Mouse (Mus musculus) cerebellum, postnatal 14 days (tissue): ENCODE measurements around the gene Sh3bp5.

Experiments
- DNase-seq, 2 experiments: peaks; one replicate each; pipeline ENCODE4 v3.0.0; 2021; ENCODE audit warnings: mixed read lengths in 2 of 2

Gene Sh3bp5

DNA sequence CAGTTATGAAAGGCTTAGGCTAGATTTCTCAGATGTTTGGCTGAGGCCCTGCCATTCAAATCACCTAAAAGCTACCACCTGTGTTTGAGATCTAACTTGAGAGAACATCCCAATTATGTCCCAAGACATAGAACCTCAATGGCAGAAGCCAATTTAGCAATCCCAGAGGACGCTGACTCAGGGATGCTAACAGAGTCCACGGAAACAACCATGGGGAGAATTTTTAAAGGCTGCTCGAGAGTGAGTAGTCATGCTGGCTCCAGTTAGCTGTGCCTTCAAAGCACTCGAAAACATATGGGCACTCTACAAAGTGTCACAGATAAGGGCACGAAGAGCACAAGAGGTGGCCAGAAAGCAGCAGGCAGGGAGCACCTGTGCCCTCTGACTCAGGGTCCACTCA, 43.6 kb downstream of the Sh3bp5 start:
- peak in 1 of 2 experiments; percentile 21 for DNase-seq

DNA sequence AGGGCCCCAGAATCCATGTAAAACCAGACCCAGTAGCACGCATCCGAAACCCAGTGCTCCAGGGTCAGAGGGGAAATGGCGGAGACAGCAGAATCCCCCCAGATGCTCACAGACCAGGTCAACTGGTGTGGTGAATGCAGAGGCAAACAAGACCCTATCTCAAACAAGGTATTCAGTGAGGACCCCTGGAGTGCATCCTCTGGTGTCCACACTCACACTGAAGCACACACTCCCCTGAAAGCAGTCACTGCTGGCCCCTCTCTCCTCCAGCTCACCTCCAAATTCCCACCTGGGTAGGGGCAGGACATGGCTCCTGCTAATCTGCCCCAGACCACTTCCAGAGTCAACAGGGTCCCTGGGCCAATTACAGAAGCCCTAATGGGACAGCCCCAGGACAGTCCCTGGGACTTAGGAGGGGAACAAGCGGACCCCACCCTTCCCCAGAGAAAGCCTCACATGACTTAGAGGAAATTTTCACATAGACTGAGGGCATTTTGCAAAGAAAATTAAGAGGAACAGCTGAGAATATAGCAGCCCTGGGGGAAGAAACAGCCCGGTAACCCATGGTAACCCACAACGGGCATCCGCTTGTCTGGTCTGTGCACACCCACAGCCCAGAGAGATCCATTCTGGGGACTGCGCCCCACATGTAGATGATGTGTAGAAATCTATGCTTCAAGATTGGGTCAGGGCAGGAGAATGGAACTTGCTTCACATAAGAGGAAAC, 46.3 kb downstream of the Sh3bp5 start:
- no peak for DNase-seq

DNA sequence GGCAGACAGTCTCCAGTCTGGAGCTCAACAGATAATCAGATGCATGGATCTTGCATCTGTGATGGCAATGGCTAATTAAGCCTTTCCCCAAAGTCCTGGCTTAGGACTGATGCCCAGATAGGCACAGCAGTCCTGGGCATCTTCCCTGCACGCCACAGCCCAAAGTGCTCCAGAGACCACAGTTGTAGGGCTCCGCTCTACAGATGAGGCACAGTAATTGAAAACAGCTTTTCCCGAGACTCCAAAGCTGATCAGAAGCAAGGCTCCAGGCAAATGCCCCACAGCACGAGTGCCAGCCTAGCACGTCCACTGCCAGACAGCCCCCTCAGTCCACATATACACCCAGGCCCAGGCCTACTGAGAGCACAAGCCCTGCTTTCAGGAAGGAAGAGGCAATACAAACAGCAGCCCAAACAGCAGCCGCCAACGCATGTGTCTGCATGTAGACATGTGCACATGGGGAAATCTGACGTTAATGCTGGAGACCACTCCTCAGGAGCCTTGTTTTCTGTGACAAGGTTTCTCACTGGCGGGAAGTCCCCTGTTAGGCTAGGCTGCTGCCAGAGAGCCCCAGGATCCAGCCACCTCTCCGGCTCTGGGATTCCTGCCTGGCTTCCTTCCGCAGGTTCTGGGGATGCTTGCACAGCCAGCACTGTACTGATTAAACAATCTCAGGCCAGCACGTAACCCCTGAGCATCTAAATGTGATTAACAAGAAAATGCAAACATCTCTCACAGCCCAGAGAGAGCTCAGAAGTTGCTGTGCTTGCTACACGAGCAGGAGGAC, 47.6 kb downstream of the Sh3bp5 start:
- peak in 1 of 2 experiments; percentile 51 for DNase-seq

DNA sequence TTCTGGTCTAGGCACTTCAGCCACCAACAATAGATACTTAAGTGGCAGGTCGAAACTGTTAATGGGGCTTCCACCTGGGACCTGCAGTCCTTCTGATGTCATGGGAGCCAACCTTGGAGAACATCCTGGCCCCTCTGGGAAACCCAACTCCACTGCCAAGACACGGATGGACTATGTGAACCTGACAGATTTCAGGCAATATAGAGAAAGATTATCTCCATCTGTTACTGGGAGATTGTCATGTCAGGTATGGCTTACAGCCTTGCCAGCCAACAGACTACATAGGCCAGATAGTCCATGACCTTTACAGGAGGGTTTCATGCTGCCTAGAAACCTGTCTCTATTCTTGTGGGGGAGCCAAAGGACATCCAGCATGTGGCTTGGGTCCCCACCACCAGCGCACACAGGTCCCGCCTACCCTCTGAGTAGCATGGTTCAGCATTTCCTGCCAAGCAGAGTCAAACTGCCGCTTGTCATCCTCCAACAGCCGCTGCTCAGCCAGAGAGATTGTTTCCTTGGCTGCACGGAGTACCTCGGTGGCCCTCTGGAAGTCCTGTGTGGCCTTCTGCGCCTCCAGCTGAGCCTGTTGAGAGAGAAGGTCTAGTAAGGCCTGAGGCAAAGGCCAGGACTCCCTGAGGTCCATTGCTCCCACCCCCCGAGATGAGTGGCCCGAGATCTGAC, 48.4 kb downstream of the Sh3bp5 start:
- DNase-seq = peak; percentile 58 to 59

DNA sequence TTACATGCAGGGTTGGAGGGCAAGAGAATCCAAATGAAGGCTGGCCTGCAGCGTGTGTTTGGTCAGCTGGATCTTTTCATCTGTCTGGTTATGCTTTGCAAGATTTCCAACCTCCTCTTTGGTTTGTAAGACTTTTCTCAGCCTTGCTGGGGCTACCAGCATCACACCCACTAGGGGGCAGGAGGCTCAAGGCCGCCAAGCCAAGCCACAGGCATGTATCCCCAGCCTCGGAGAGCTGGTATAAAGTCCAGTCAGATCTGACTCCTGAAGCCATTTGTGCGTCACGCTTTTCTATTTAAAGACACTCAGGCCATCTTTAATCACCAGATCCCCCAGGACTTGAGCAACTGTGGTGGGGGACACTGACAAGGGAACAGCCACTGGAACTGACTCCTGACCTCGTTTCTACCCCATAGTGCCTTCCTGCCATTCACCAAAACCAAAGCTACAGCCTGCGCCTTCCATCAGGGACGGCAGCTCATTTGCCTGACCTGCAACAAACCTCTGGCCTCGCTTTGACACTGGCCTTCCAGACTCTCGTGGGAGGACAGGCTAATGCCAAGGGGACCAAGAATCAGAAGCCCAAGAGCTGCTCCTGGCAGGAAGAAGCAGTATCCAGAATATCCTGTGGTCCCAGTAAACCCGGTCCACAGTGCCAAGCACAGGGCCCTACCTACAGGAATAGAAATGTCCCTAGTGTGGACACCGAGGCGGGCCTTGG, 49.7 kb downstream of the Sh3bp5 start:
- DNase-seq = peak; percentile 86 to 87

DNA sequence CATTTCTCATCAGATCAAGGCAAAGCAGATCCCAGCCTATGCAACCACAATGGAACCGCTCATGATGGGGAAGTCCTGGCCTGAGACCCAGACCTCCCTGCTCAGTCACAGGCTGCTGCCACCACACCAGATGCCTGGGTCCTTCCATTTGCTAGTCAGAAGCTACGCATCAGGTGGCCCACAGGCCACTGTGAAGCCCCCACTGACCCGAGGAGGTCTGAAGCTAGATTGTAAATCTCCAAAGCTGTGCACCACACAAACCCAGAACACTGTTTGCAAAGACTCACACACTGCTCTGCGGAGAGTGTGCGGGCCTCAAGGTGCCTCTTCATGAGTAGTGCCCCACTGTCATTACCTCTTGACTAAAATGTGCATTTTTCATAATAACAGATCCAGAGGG, 50.5 kb downstream of the Sh3bp5 start:
- DNase-seq = peak; percentile 30 to 31

DNA sequence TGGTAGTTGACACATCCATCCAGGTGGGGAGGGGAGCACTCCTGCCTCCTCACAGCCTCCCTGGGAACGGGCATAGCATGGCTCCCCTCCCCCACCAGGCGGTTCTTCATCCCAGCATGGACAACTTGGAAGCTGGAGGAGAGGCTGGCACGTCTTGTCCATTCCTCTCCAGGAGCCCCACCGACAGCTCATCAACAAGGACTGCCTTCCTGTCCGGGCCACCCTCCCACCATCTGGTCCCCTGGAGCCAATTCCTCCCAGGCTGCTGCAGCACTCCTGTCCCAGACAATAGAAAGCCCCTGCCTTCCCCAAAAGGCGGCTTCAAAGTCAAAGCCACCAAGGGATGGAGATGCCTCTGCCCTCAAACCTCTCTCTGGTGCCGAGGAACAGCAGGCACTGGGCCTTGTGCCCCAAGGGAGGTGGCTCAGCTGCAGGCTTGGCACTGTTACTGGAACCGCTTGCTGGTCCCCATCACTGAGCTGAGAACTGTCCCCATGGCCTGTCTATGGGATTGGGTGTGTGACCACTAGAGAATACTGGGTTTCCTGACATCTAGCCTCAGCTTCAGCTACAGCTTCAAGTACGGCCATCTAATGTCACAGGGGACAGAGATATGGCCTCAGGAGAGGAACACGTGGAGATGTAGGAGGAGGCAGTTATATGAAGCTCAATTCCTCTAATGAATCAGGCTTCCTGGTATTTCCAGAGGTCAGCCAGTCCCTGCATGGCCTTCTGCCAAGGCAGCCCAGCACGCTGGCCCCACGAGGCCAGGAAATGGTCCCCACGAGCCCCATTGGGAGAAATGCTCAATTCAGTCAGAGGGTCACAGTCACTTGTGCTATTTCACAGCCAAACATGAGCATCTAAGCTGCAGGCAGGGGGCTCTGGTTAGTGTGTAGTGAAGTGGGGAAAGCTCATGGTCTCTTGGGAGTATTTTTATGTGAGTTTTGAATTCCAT, 51.2 kb downstream of the Sh3bp5 start:
- DNase-seq = peak; percentile 71 to 76

DNA sequence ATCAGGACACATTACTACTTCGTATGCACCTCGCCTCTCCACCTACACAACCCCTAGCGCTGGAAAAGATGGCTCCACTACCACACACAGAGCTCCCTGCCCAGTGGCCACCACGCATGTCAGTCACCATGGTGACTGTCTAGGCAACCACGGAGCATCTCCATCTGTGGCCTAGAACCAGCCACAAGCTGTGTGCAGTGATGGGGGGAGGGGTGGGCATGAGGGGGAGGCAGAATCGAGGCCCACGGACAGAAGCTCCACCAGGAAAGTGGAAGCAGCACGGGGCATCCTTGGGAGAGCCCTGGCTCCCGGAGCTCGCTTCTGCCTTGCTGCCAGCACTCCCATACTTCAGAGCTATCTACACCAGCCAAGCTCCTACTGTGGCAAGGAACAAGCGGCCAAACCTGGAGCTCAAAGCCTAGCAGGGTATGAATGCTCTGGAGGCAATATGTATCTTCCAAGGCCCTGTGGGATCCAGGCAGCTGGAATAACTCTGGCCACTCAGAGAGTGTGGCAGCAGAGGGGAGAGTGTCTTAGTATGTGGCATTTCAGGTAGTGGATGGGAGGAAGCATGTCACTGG, 52.3 kb downstream of the Sh3bp5 start:
- peak; percentile 80 for DNase-seq

DNA sequence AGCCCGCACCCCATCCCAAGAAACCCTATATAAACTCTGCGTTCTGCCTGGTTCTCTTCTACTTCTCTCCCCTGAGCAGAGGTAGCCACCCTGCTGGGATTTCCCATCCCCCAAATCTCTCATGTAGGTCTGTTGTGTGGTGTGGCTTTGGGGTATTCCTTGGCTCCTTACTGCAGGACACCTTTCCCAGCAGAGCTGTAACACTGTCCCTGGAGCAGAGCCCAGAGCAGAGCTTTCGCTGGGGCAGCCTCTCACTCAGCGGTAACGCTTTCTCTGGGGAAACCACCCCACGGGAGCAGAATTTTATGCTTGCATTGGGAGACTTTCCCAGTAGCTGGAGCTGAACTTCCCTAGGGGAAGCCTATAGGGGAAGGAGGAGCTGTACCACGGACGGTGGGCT, 53.6 kb downstream of the Sh3bp5 start:
- peak; percentile 55 to 62 for DNase-seq

DNA sequence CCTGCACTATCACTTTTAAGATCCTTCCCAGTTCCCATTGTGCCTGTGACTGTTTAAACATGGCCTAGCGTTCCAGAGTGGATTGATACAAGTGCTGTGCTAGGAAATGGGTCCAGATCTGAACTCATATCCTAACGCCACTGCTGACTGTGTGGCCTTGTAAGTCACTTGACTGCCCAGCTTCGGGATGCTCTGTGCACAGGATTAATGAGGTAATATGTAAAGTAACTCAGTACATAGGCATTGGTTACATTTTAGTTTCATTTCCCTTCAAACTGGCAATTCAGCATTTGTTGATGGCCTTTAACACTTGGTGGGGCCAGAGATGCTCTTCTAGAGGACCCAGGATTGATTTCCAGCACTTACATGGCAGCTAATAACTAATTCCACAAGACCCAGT, 59.5 kb downstream of the Sh3bp5 start:
- DNase-seq = no peak

DNA sequence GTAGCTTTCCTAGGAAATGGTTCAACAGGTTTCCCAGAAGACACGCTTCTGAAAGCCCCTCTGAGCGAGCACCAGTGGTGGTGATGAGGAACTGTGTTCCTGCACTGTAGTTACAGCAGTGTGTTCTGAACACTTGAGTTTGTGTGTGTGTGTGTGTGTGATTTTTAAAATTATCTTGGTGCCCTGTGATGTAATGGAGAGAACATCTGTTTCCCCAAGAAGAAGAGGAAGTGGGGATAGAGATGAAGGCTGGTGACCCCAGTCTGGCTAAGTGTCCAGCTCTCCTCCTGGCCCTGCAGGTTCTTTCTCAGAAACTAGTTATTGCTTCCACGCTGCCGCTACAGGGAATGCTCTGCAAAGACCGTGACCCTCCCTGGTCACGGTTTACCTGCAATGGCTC, 61.5 kb downstream of the Sh3bp5 start:
- DNase-seq = no peak

DNA sequence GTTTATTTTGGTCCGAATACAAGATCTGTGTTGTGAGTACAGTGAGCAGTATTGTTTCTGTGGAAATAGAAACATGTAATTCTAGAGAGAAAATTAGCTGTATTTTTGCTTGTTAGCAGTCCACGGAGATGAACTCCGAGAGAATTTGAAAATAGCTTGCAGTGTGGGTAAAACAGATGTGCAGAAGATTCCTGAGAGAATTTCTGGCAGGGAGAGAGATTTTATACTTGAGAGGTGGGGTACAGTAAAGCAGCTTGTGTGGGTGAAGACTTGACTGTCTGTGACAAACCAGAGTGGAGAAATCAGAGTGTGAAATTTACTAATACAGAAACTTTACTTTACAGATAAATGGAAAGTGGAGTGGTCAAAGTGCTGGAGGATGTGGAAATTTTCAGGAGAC, 66.5 kb downstream of the Sh3bp5 start:
- no peak for DNase-seq

DNA sequence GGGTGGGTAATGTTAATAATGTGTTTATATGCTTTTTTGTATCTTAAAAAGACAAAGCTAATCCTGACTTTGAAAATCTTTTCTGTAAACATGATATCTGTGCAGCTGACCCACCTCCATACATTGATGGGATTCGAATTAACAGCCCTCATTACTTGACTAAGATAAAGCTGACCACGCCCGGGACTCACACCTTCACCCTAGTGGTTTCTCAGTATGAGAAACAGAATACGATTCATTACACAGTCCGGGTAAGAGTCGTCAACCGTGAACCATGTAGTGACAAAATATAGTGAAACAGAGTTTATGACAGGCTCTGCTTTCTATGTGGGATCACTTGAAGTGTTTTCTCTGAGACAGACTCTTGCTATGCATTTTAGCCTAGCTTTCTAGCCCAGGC, 67.9 kb downstream of the Sh3bp5 start:
- no peak for DNase-seq

DNA sequence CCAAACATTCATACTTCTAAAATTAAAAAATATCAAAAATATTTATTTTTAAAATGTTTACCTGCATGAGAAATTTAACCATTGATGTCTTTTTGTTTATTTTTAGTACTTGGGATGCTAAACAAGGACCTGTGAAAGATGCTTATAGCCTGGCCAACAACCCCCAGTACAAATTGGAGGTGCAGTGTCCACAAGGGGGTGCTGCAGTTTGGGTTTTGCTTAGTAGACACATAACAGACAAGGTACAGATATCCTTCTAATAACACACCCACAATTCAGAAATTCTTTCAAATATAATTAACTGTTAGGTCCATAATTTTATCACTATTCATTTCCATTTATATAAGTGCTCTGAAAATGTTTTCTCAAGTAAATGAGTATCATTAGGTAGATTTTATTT, 70.5 kb downstream of the Sh3bp5 start:
- DNase-seq = peak; percentile 92 to 95

DNA sequence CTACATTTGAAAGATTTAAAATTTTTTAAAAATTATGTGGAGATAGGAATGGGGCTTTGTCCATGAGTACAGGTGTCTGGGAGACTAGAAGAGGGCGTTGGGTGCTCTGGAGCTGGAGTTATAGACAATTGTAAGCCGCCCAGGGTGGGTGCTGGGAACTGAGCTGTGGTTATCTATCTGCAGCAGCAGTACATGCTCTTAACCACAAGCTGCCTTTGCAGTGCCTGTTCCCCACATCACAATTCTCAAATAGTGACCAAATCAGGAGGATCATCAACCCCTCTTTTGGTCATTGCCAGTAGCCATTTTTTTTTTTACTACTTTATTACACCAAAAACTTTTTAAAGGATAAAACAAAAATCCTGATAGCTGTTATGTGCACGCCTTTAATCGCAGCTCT, 71.3 kb downstream of the Sh3bp5 start:
- DNase-seq = no peak

DNA sequence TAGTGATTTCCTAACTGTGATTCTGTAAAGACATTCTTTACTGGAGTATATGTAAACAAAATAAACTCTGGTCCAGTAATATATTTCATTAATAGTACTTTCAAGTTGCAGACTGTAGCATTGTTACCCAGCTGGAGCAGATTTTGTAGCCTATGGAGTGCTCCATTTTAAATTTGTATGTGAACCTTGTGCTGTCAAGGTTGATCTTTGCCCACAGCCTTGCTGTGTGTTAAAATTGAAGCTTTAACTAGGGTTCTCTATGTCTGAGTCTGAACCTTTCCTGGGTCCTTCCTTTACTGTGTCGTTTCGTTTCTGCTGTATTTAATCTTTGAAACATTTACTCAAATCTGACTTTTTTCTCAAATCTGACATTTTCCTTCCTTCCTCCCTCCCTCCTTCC, 73.6 kb downstream of the Sh3bp5 start:
- DNase-seq = no peak

DNA sequence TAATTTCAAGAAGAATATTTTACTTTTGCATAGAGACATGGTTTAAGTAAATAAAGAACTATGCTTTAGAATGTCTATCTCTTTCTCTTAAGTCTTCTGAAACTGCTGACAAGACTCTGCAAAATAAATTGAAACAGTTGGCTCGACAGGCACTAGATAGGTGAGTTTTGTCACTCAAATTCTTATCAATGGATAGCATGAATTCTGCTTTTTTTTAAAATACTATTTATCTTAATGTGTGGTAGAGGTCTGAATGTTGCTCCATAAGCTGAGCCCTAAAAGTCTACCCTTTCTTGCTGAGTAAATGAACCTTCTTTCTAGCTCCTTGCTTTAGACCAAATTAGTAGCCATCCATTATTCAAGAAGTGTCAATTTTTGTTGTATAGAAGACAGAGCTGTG, 90.5 kb downstream of the Sh3bp5 start:
- no peak for DNase-seq

DNA sequence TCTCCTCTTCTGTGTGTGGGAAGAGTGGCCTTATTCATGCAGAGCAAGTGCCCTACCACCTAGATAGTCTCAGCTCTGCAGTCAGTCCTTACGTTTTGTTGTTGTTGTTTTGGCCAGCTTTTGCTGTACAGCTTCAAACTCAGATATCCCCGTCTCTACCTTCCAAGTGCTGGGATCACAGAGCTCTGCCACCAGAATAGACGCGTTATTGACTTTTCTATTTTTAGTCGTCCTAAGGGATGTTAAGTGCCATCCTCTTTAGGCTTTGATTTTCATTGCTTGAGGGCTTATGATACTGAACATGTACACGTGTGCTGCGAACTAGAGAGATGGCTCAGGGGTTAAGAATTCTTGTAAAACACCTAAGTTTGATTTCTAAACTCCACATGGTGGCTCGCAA, 92.6 kb downstream of the Sh3bp5 start:
- DNase-seq = no peak

DNA sequence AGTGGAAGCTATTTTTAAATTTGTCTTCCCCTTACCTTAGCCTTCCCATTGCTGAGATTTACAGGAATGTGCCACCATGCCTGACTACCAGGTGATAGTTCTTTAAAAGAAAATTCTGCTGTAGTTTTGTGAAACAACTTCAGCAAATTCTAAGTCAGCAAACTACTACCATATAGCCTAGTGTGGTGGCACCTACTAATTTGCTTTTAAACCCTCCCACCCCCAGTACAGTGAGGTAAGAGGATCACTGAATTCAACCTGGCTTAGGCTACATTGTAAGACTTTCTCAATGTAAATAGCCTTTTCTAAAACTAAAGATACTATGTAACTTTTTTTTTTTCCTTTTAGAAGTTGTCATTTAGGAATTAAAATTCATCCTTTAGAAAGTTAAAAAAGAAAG, 97.9 kb downstream of the Sh3bp5 start:
- DNase-seq = no peak

DNA sequence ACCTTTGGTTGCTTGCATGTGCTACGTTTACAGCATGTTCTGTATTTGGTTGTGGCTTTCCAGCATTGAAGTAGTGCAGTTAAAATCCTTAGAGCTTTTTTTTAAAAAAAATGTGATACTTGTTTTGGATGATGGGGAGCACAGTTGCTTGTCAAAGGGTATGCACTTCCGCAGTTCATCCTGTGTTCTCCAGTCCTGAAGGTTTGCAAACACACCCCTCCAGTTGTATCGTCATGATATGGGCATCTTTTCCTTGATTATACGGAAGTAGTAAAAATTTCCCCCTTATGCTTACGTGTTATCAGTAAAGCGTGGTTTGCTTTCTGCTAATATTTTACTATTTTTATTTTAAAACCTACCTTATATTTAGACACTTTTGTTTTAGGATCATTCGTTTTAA, 98.5 kb downstream of the Sh3bp5 start:
- no peak for DNase-seq

DNA sequence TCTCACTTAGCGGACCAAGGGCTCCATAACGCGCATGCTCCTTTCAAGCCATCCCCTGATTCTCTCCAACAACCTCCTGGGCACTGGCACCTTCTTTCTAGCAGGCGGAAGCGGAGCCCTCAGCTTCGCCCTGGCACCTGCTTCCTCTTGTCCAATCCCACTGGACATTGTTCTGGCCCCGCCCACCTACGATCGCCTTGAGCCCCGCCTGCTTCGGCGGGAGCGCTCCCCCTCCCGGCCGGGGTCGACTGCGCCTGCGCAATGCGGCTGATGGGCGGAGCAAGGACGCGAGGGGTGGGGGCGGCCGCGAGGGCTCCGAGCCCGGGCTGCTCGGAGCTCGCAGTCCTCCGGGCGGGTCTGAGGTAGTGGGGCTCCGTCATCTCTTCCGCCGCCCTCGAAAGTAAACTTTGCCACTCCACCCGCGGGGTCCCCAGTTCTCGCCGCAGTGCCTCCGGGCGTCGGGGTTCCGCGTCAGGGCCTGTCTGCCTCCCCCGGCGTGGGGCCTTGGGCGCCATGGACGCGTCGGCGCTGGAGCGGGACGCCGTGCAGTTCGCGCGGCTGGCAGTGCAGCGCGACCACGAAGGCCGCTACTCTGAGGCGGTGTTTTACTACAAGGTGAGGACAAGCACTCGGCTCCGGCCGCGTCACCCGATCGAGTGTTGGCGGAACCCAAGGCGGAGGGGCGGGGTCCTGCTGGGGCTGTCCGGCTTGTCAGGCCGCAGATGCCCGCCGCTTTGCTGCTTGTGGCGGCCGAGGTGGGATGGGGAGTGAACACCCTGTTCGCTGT, 99.3 kb downstream of the Sh3bp5 start, which contains the start of gene Capn7:
Capn7 (plus strand) TSS at position 270 of the 787 bp plus-strand sequence.
- DNase-seq = peak; percentile 100
